Mouse (Mus musculus) c-Kit-positive CD71-negative TER-119-negative erythroid progenitor cells, embryonic 14.5 days (primary cell): Measurements from ENCODE around the gene Acss3.

ENCODE experiments used
- DNase-seq: peaks from one replicate; pipeline ENCODE4 v3.0.0-alpha.2; 2013; ENCODE audit warnings: low read depth

Acss3 gene

GRCm38 (mm10) chr10:107123529-107124335 is at the start of gene Acss3:
Acss3 (minus strand) TSS chr10:107123668.
- peak; percentile 14 for DNase-seq

GRCm38 (mm10) chr10:107172003-107172689 is 48.7 kb upstream of the Acss3 start:
- DNase-seq, result no peak

DNA sequence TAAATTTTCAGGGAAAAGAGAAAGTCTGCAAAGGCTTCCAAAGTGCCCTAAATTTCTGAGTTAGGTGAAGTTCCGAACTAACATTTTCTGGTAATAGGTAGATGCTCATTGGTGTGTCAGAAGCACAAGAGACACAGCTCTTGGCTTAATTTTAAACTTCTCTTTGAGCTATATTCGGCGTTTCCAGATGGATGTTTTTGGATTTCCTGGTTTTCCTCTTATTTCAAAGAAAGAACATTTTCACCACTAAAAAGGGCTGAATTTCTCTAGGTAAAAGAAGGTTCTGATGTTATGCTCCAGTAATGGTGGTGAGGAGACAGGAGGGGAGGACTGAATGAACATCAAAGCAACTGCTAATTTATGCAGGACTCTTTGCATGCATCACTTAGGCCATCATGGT is 43.0 kb upstream of the Acss3 start:
- DNase-seq, result no peak

DNA sequence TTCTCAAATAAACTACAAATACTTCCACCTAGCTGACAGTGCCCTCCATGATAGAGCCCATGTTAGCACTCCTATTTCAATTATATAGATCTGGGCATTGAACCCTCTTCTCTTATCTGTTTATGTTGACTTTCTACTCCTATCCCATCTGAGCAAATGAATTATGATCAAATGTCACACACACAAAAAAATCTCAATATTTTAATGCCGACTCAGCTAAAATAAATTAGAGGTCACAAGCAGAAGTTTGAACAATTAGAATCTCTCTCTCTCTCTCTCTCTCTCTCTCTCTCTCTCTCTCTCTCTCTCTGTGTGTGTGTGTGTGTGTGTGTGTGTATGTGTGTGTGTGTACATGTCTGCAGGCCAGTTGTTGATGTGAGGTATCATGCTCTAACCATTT is 25.3 kb upstream of the Acss3 start:
- no peak for DNase-seq

- DNase-seq, result no peak
Observed at GRCm38 (mm10) chr10:107144016-107144415, 20.5 kb upstream of the Acss3 start.

GRCm38 (mm10) chr10:107142910-107143309 is 19.4 kb upstream of the Acss3 start:
- no peak for DNase-seq

DNA sequence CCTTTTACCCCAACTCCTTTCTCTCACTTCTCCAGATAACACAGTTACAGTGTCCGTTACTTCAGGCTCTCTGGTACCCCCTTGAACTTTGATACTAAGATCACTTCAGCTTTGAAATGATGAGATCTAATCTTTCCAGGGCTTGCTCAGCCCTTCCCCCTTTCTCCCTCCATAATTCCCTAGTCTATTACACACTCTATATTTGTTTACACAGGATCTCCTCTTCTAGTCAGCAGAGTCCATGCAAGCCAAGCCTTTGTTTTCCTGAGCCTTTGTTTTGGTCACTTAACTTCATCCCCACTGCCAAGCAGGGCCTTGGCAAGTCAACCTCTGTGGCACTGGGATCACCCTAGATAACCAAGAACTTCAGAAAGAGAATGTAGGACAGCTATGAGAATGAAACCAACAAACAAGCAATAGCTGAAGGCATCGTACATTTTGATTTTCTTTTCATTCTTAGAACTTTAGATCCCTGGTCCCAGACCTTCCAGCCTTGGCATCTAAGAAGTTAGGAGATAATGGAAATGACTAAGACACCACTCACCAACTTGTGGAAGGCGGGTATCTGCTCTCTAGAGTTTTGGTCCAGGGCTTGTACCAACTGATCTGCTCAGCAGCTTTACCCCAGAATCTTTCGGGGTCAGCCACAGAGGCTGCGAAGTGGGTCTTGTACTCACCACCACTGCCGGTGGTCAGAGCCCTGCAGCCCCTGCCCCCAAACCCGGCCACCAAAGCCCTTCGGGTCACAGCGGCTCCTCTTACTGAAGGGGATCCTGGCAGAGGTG is 532 bp downstream of the Acss3 start:
- no peak for DNase-seq

- DNase-seq, result no peak
Observed at GRCm38 (mm10) chr10:107121301-107121700, 2.2 kb downstream of the Acss3 start.

GRCm38 (mm10) chr10:107119135-107119534 is 4.3 kb downstream of the Acss3 start:
- DNase-seq, result no peak

DNA sequence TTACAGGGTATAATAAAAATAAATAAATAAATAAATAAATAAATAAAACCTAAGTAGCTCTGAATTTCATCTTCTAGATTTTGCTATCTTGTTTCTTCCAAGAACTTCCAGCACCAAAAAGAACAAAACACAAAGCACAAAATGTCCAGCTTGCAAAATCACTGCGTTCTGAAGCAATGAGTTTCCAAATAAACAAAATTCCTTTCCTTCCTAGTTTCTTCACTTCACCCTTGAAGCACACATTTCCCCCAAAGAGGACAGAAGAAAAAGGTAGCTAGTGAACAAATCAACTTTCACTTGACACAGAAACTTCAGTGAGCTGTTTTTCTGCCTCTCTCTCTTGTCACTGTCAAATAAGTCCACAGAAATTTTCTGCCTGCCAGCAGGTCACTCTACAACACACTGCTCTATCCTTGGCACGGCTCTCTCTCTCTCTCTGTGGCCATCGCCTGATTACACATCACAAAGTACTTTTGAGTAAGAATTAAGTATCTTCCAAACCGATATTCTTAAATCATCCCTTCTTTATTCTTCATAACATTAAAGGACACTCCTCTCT is 6.7 kb downstream of the Acss3 start:
- DNase-seq, result no peak

GRCm38 (mm10) chr10:107115930-107116642 is 7.4 kb downstream of the Acss3 start:
- DNase-seq, result no peak

- no peak for DNase-seq
Observed at GRCm38 (mm10) chr10:107115121-107115520, 8.3 kb downstream of the Acss3 start.

GRCm38 (mm10) chr10:107094452-107094851 is 29.0 kb downstream of the Acss3 start:
- no peak for DNase-seq

- no peak for DNase-seq
Observed at GRCm38 (mm10) chr10:107053846-107054624, 69.4 kb downstream of the Acss3 start.

- DNase-seq, result no peak
Observed at GRCm38 (mm10) chr10:107050489-107050888, 73.0 kb downstream of the Acss3 start.

- DNase-seq, result no peak
Observed at GRCm38 (mm10) chr10:107042656-107043055, 80.8 kb downstream of the Acss3 start.

DNA sequence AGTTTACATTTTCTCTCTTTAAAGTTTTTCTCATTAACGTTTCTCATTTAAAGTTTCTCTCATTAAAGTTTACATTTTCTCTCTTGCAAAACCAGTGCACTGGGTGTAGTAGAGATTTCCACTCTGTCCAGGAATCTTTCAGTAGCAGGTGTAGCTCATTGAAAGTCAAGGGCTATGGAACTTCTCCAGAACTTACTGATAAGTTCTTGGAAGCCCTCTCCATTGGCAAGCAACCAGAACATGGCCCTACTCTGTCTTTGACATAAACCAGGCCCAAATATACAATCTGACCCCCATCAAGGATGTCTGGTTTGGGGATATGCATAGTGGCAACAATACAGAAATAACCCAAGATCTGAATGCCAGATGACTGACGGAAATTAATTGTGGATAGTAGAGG is 82.6 kb downstream of the Acss3 start:
- no peak for DNase-seq

DNA sequence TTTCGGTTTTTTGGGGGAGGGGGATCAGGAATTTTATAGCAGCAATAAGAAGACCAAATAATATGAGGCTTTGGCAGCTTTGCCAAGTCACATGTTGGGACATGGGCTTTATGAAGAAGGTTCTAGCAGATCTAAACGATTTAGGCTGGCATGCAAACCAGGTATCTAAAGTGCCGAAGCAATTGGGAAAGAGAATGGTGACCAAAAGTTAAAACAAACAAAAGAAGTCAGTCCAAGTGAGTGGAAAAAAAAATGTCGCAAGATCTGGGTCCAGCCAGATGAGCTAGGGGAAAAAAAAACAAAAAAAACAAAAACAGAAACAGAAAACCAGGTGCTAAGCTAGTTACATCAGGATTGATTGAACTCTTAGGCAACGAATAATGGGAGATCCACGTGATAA is 83.1 kb downstream of the Acss3 start:
- DNase-seq, result no peak

DNA sequence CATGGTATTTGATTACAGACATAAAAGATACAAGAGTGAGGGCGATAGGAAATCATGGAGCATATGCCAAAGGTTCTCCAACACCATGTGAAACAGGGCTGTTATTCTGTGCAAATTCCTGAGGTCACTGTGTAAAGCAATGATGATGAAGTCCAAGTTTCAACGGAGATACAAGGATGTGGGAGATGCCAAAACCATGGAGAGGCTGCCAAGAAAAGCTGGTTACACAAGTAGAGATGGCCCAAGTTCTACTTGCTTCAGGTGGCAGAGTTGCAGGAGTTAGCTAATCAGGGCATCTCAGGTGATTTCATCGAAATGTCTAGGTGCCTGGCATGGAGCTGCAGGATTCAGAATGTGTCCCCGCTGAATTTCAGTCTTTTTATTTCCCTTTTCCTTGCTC is 84.3 kb downstream of the Acss3 start:
- no peak for DNase-seq

GRCm38 (mm10) chr10:107024254-107024653 is 99.2 kb downstream of the Acss3 start:
- DNase-seq, result no peak

DNA sequence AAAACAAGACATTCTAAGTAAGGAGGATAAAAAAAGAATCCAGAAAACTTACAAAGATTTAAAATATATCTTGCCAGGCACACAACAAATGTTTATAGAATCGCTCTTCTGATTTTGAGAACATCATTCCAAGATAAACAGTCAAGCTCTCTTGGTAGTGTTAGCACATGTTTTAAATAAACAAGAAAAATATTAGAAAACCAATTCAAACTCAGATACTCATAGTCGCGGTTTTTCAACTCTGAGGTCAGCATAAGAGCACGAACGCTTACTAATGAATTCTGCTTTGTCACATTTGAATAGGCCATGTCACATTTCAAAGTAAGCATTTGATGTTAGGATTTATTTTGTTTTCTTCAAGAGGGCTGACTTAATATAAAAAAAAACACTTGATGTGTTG is 102.3 kb downstream of the Acss3 start:
- no peak for DNase-seq
